Mouse (Mus musculus): ENCODE data around the gene Eif3i. TPM values are rescaled to one million over a fixed set of nuclear protein-coding genes. Genes with fewer than 3 reads are reported as not detected.
A peak's percentile ranks its signal among the peaks of the same experiment; 100 is the strongest.

Eif3i gene
- polyA plus RNA-seq, 1 experiment from 2014 or later = 203 TPM

GRCm38 (mm10) chr4:129571551-129572084, 28.8 kb downstream of the Eif3i start:
- H3K36me3 ChIP-seq = no peaks in the 10 kb centered on the region
- 79% methylated on average over 8 of the region's 8 CpGs for WGBS

GRCm38 (mm10) chr4:129570028-129570427, 30.4 kb downstream of the Eif3i start:
- Histone ChIP-seq H3K9ac (no peak overlapping the region), H3K4me1 (replicated peaks) (no peaks in the 10 kb centered on the region), H3K36me3 (no peaks in the 10 kb centered on the region), H3K27ac (replicated peaks) (no peak overlapping the region), H3K4me3 (no peak overlapping the region), H3K4me2 (no peak overlapping the region), H3K27me3 (no peaks in the 10 kb centered on the region), H3K9me3 (no peaks in the 10 kb centered on the region)
- 88% methylated on average over 6 of the region's 6 CpGs for WGBS
- no peak for ATAC-seq (ENCODE audit: low FRiP score, low read depth)

More at GRCm38 (mm10) chr4:129571551-129572084, 28.8 kb downstream of the Eif3i start:
- no peak for ATAC-seq (ENCODE audit: low FRiP score, low read depth)
- H3K9me3 ChIP-seq = no peaks in the 10 kb centered on the region
- no peak overlapping the region for H3K4me2 ChIP-seq
- H3K4me3 ChIP-seq = no peak overlapping the region
- H3K9ac ChIP-seq = no peak overlapping the region
- no peaks in the 10 kb centered on the region for H3K27me3 ChIP-seq
- no peak overlapping the region for H3K27ac ChIP-seq (replicated peaks)
- H3K4me1 ChIP-seq (replicated peaks) = no peaks in the 10 kb centered on the region

GRCm38 (mm10) chr4:129568366-129568765, 32.1 kb downstream of the Eif3i start:
- H3K4me3 ChIP-seq = no peak overlapping the region
- H3K9ac ChIP-seq = no peak overlapping the region
- H3K27me3 ChIP-seq = no peaks in the 10 kb centered on the region
- no peaks in the 10 kb centered on the region for H3K4me1 ChIP-seq (replicated peaks)
- WGBS = 94% methylated on average over 7 of the region's 7 CpGs
- no peak for ATAC-seq (ENCODE audit: low FRiP score, low read depth)
- no peaks in the 10 kb centered on the region for H3K9me3 ChIP-seq
- no peak overlapping the region for H3K27ac ChIP-seq (replicated peaks)
- no peak overlapping the region for H3K4me2 ChIP-seq
- no peaks in the 10 kb centered on the region for H3K36me3 ChIP-seq

GRCm38 (mm10) chr4:129565139-129565538, 35.3 kb downstream of the Eif3i start:
- Histone ChIP-seq H3K4me1 (replicated peaks) (no peaks in the 10 kb centered on the region), H3K9ac (no peak overlapping the region), H3K27ac (replicated peaks) (no peak overlapping the region), H3K9me3 (no peaks in the 10 kb centered on the region), H3K4me3 (no peak overlapping the region), H3K27me3 (no peaks in the 10 kb centered on the region), H3K4me2 (no peak overlapping the region), H3K36me3 (no peaks in the 10 kb centered on the region)
- 79% methylated on average over 6 of the region's 6 CpGs for WGBS
- no peak for ATAC-seq (ENCODE audit: low FRiP score, low read depth)

- no peak overlapping the region for H3K9ac ChIP-seq
- no peaks in the 10 kb centered on the region for H3K4me1 ChIP-seq (replicated peaks)
- no peak overlapping the region for H3K27ac ChIP-seq (replicated peaks)
- H3K27me3 ChIP-seq = no peaks in the 10 kb centered on the region
- H3K4me3 ChIP-seq = no peak overlapping the region
- no peaks in the 10 kb centered on the region for H3K36me3 ChIP-seq
- no peak for ATAC-seq (ENCODE audit: low FRiP score, low read depth)
- H3K4me2 ChIP-seq = no peak overlapping the region
- H3K9me3 ChIP-seq = no peaks in the 10 kb centered on the region
- WGBS = 71% methylated on average over 8 of the region's 8 CpGs
Observed at GRCm38 (mm10) chr4:129563718-129564117, 36.7 kb downstream of the Eif3i start.

GRCm38 (mm10) chr4:129561184-129561583, 39.3 kb downstream of the Eif3i start:
- no peaks in the 10 kb centered on the region for H3K9me3 ChIP-seq
- no peak overlapping the region for H3K27ac ChIP-seq (replicated peaks)
- no peaks in the 10 kb centered on the region for H3K36me3 ChIP-seq
- no peak overlapping the region for H3K9ac ChIP-seq
- ATAC-seq (ENCODE audit: low FRiP score, low read depth) = no peak
- H3K4me2 ChIP-seq = no peak overlapping the region
- H3K4me3 ChIP-seq = no peak overlapping the region
- H3K27me3 ChIP-seq = no peaks in the 10 kb centered on the region
- peaks cover 8% of the 10 kb centered on the region; the same call in 1 of the 2 replicates for H3K4me1 ChIP-seq (replicated peaks)
- WGBS = 95% methylated on average over 5 of the region's 5 CpGs

GRCm38 (mm10) chr4:129558321-129558955, 42.0 kb downstream of the Eif3i start:
- WGBS = 86% methylated on average over 12 of the region's 12 CpGs
- no peak for ATAC-seq (ENCODE audit: low FRiP score, low read depth)
- Histone ChIP-seq H3K27ac (replicated peaks) (no peak overlapping the region), H3K4me3 (no peak overlapping the region), H3K4me2 (no peak overlapping the region), H3K4me1 (replicated peaks) (peaks cover 22% of the 10 kb centered on the region), H3K27me3 (no peaks in the 10 kb centered on the region), H3K9ac (no peak overlapping the region), H3K36me3 (no peaks in the 10 kb centered on the region), H3K9me3 (no peaks in the 10 kb centered on the region)

GRCm38 (mm10) chr4:129557256-129557808, 43.1 kb downstream of the Eif3i start:
- Histone ChIP-seq H3K4me3 (peak overlapping the region; percentile 44; the same call in 1 of the 2 replicates), H3K36me3 (no peaks in the 10 kb centered on the region), H3K4me2 (peak overlapping the region; percentile 83), H3K9ac (no peak overlapping the region), H3K4me1 (replicated peaks) (peaks cover 22% of the 10 kb centered on the region), H3K27me3 (no peaks in the 10 kb centered on the region), H3K27ac (replicated peaks) (0 out of 2 replicates have a peak overlapping the region, but pooled peaks have one; percentile 86), H3K9me3 (no peaks in the 10 kb centered on the region)
- 81% methylated on average over 9 of the region's 9 CpGs for WGBS
- ATAC-seq (ENCODE audit: low FRiP score, low read depth) = peak; percentile 24; the same call in 1 of the 2 replicates

GRCm38 (mm10) chr4:129556532-129557223, 43.8 kb downstream of the Eif3i start:
- peak overlapping the region; percentile 83 for H3K4me2 ChIP-seq
- 9% methylated on average over 32 of the region's 33 CpGs for WGBS

GRCm38 (mm10) chr4:129555862-129556531, 44.5 kb downstream of the Eif3i start:
- Histone ChIP-seq H3K36me3 (no peaks in the 10 kb centered on the region), H3K4me1 (replicated peaks) (peaks cover 22% of the 10 kb centered on the region), H3K27me3 (no peaks in the 10 kb centered on the region), H3K9me3 (no peaks in the 10 kb centered on the region), H3K4me2 (peak overlapping the region; percentile 83), H3K27ac (replicated peaks) (peak overlapping the region; percentile 86), H3K9ac (peak overlapping the region; percentile 54), H3K4me3 (peak overlapping the region; percentile 44)
- peak; percentile 76 for ATAC-seq (ENCODE audit: low FRiP score, low read depth)
- under 1% methylated on average over 24 of the region's 24 CpGs for WGBS

More at GRCm38 (mm10) chr4:129556532-129557223, 43.8 kb downstream of the Eif3i start:
- Histone ChIP-seq H3K4me3 (peak overlapping the region; percentile 44), H3K4me1 (replicated peaks) (peaks cover 22% of the 10 kb centered on the region), H3K9me3 (no peaks in the 10 kb centered on the region), H3K27ac (replicated peaks) (peak overlapping the region; percentile 86), H3K36me3 (no peaks in the 10 kb centered on the region), H3K9ac (peak overlapping the region; percentile 54), H3K27me3 (no peaks in the 10 kb centered on the region)
- peak; percentile 79 for ATAC-seq (ENCODE audit: low FRiP score, low read depth)

- peak overlapping the region; percentile 54 for H3K9ac ChIP-seq
- H3K27me3 ChIP-seq = no peaks in the 10 kb centered on the region
- peak overlapping the region; percentile 86 for H3K27ac ChIP-seq (replicated peaks)
- peak; percentile 39; the same call in 1 of the 2 replicates for ATAC-seq (ENCODE audit: low FRiP score, low read depth)
- H3K4me3 ChIP-seq = peak overlapping the region; percentile 44
- peaks cover 22% of the 10 kb centered on the region for H3K4me1 ChIP-seq (replicated peaks)
- no peaks in the 10 kb centered on the region for H3K9me3 ChIP-seq
- 3% methylated on average over 16 of the region's 16 CpGs for WGBS
- H3K4me2 ChIP-seq = peak overlapping the region; percentile 83
- no peaks in the 10 kb centered on the region for H3K36me3 ChIP-seq
Observed at GRCm38 (mm10) chr4:129555421-129555861, 45.0 kb downstream of the Eif3i start.

All from hindbrain, embryonic 15.5 days (tissue).